Comparison of ENCODE assay signal across 18 mouse cellular contexts in the genomic region with DNA sequence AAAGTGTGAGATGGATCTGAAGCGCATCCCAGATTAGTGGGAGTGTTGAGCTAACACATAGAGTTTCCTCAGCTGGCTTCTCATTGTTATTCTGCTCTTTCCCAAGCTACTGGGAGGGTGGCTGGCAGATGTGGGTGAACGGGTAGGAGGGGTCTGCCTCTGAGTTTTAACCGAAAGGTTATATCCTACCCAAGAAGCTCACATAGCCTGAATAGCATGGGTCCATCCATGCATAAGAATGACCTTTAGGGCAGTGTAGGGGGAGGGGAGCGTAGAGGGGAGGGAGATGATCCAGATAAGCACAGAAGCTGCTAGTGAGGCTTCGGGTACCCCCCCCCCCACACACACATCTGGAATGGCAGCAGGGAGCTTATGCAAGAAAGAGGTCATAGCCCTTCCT.
"Had no signal": no experiment of that assay in that cellular context is flagged by ENCODE, and none has a peak within 500 bp of the region (broad histone marks: within the 10 kb centered on the region; RNA-seq: fewer than 3 reads in every experiment).

No protein-coding gene starts in this region.

- DNase-seq: liver; lung, adult 18-20 months; lung, postnatal 10 days; lung, postnatal 36 days; right cerebral cortex, adult 18-20 months; right cerebral cortex, postnatal 14 days; spleen, adult 18-20 months; thymus, postnatal 25 days had no signal

- H3K4me2 ChIP-seq: intestine, embryonic 15.5 days; limb, embryonic 13.5 days; liver, embryonic 12.5 days; liver, embryonic 15.5 days; lung, embryonic 15.5 days; midbrain, embryonic 13.5 days; stomach, embryonic 15.5 days had no signal

- H3K4me1 ChIP-seq: intestine, embryonic 15.5 days; limb, embryonic 10.5 days; limb, embryonic 13.5 days; liver, embryonic 12.5 days; liver, embryonic 15.5 days; lung, embryonic 15.5 days; megakaryocyte, embryonic 14.5 days; midbrain, embryonic 13.5 days; stomach, embryonic 15.5 days had no signal

- H3K27me3 ChIP-seq: intestine, embryonic 15.5 days; limb, embryonic 13.5 days; liver, embryonic 12.5 days; liver, embryonic 15.5 days; lung, embryonic 15.5 days; megakaryocyte, embryonic 14.5 days; midbrain, embryonic 13.5 days; stomach, embryonic 15.5 days had no signal

- H3K9ac ChIP-seq: intestine, embryonic 15.5 days; limb, embryonic 13.5 days; liver, embryonic 12.5 days; liver, embryonic 15.5 days; lung, embryonic 15.5 days; midbrain, embryonic 13.5 days; stomach, embryonic 15.5 days had no signal

- ATAC-seq: intestine, embryonic 15.5 days; liver, embryonic 12.5 days; midbrain, embryonic 13.5 days had no signal

- H3K36me3 ChIP-seq: intestine, embryonic 15.5 days; limb, embryonic 10.5 days; limb, embryonic 13.5 days; liver, embryonic 12.5 days; liver, embryonic 15.5 days; lung, embryonic 15.5 days; midbrain, embryonic 10.5 days; midbrain, embryonic 13.5 days; stomach, embryonic 15.5 days had no signal

- H3K4me3 ChIP-seq: intestine, embryonic 15.5 days; limb, embryonic 10.5 days; limb, embryonic 13.5 days; liver, embryonic 12.5 days; liver, embryonic 15.5 days; lung, embryonic 15.5 days; megakaryocyte, embryonic 14.5 days; midbrain, embryonic 10.5 days; midbrain, embryonic 13.5 days; stomach, embryonic 15.5 days had no signal

- H3K9me3 ChIP-seq: intestine, embryonic 15.5 days; limb, embryonic 10.5 days; limb, embryonic 13.5 days; liver, embryonic 12.5 days; liver, embryonic 15.5 days; lung, embryonic 15.5 days; midbrain, embryonic 10.5 days; midbrain, embryonic 13.5 days; stomach, embryonic 15.5 days had no signal

- H3K27ac ChIP-seq: intestine, embryonic 15.5 days; limb, embryonic 10.5 days; limb, embryonic 13.5 days; liver, embryonic 12.5 days; liver, embryonic 15.5 days; lung, embryonic 15.5 days; midbrain, embryonic 10.5 days; midbrain, embryonic 13.5 days; stomach, embryonic 15.5 days had no signal
